Mouse (Mus musculus): Measurements from ENCODE around the gene Cnn3.

Cnn3 gene

GRCm38 (mm10) chr3:121418850-121419435, 7.4 kb upstream of the Cnn3 start:
- DNase-seq, result no peak

GRCm38 (mm10) chr3:121422405-121422804, 3.9 kb upstream of the Cnn3 start:
- DNase-seq, result no peak

DNA sequence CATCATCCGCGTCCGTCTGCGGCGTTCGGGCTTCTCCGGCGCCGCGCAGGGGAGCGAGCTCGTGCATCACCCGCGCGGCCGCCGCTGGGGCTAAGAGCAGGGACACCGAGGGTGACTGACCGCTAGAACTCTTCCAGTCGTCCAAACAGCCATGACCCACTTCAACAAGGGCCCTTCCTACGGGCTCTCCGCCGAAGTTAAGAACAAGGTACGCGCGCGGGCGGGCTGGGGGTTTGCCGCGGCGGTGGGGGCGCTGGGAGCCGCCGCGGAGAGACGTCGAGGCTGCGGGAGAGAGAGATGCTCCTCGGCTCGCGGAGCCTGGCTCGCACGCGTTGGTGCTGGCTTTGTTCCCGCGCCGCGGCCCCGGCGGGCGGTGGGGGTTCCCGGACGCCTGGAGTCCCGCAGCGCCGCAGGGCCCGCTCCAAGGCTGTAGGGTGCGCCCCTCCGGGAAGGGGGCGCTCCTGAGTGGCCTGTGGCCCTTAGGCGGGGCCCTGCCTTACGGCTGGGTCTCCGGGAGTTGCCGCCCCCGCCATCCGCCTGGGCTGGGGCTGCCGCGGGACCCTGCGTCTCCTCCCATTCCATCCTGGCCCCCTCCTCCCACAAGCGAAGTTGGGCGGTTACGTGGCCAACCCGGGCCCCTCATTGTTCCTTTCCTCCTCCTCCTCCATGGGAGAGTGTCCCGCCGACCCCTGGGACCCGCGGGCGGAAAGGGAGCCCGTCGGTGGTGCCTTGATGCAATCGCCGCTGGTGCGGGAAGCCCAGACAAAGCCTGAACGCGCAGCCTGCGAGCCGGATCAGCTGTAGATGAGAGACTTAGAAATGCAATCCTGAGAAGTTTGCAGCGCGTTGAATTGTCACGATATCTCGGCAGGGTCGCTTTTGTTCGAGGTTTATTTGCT, 573 bp downstream of the Cnn3 start:
- DNase-seq, result peak; percentile 70 to 76

- peak in 1 of 2 experiments; percentile 53 for DNase-seq
These were observed 1.2 kb downstream of the Cnn3 start for GRCm38 (mm10) chr3:121427520-121427908.

GRCm38 (mm10) chr3:121428230-121428629, 1.9 kb downstream of the Cnn3 start:
- DNase-seq, result peak; percentile 47 to 63

DNA sequence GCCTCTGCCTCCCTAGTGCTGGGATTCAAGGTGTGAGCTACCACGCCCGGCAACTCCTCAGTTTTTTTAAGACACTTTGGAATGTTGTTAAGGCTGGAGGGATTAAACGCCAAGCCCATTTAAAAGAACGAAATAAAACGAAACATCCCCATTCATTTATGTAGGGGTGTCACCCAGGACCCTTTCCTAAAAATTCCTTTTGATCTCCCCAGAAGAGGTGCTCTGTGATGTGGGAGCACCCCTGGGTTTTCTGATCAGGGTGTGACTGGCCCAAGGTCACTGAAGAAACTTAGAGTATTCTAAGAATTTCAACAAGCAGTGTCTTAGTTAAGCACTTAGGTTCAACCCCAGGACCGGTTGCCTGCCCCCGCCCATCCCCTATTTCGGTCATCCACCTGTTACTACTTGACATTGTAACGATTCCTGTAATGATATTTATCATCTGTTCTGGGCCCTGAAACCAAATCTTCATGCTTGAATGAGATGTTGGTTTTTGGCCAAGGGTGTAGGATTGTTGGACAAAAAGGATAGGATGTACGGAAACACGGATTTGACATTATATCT, 2.5 kb downstream of the Cnn3 start:
- no peak for DNase-seq

GRCm38 (mm10) chr3:121429469-121429868, 3.2 kb downstream of the Cnn3 start:
- DNase-seq, result no peak

GRCm38 (mm10) chr3:121430289-121430936, 4.1 kb downstream of the Cnn3 start:
- DNase-seq, result no peak

DNA sequence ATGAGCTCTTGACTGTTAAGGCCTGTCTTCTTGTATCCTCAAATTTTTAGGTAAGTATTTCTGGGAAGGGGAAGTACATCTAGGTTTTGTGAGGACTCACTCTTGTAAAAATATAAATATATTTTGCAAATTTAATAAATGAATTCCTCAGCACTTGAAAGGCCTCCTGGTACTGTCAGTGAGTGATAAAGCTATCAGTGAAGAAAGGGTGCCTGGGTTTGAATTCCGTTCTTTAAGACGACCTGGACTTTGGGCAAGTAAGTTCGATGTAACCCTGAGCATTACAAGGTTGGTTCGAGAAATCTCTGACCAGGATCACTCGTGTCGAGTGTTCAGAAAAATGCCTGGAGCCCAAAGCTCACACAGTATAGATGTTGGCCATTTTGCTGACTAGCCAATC, 7.1 kb downstream of the Cnn3 start:
- DNase-seq, result no peak

DNA sequence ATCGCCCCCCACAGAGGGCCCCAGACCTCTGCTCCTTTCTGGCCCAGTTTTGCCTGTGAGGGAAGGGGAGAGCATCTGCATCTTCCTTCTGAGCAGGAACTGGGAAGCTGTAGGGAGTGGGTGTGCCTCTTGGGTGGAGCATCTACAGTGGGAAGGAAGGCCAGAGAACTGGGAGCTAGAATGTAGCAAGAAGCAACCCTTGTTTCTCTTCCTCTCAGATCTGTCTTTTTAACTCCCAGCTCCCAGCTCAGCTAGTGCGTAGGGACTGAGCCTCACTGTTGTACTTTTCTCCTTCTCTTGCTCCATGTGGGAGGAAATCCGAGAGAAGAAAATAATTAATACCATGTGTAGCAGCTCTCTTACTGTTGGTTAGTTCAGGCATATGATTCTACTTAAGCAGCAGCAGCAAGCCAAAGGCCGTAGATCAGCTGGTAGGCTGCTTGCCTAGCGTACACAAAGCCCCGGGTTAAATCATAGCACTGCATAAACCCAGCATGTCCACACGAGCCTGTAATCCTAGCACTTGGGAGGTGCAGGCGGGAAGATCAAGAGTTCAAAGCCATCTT, 7.8 kb downstream of the Cnn3 start:
- no peak for DNase-seq

DNA sequence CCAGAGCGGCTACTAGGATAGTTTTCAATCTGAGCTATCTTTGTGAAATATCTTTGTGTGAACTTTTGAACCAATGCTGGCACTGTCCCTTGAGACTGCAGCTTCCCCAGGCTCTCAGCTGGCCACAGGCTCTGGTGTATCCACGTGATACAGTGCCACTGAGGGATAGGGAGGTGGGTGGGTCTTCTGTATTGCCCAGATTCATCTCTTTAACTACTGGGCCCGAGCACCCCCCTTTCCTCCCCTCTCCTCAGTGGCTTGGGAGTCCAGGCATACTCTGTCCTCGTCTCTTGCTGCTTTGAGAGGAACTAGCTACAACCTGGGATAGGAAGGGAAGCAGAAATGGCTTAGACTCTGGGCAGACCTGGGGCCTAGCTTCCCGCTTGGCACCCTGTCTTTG, 9.0 kb downstream of the Cnn3 start:
- no peak for DNase-seq

- DNase-seq, result no peak
These were observed 10.8 kb downstream of the Cnn3 start for GRCm38 (mm10) chr3:121437070-121437469.

GRCm38 (mm10) chr3:121437996-121438395, 11.7 kb downstream of the Cnn3 start:
- no peak for DNase-seq

DNA sequence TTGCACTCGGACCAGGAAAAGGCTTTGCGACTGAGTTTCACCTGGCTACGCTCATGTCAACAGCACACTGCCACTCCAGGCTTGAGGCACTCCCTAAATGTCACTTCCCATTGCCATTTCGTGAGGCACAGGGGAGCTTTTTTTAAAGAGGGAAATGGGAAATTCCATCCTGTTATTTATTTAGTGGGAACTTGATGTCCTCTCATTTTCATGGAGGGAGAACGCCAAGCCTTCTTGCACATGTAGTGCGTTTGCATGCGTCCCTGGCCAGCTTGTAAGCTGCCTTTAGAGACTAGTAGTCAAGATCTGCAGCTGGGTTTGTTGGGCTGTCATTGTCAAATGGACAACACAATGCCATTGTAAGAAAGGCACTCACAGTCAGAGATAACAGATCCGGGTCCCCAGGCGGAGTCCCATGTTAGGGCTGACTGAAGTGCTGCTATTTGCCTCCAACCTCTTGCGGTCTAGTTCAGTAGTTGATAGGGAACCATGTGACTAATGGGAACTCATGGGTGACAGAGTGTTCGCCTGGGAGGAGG, 13.4 kb downstream of the Cnn3 start:
- no peak for DNase-seq

- DNase-seq, result no peak
These were observed 15.2 kb downstream of the Cnn3 start for GRCm38 (mm10) chr3:121441504-121441903.

DNA sequence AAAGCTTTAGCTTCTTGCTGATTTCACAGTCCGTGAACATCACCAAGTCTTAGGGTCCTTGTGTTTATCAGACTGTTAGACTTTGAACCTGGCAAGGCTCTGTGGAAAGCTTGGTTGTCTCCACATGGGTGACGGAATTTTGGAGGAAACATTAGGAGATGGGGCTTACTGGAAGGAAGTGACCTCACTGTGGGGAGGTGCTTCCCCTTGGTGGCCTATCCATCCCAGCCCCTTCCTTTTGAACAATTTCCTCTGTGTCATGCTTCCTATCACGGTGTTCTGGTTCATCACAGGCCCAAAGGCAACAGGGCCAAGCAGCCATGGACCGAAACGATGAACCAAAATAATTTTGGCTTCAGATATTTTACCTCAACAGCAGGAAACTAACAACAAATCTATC, 16.0 kb downstream of the Cnn3 start:
- no peak for DNase-seq

DNA sequence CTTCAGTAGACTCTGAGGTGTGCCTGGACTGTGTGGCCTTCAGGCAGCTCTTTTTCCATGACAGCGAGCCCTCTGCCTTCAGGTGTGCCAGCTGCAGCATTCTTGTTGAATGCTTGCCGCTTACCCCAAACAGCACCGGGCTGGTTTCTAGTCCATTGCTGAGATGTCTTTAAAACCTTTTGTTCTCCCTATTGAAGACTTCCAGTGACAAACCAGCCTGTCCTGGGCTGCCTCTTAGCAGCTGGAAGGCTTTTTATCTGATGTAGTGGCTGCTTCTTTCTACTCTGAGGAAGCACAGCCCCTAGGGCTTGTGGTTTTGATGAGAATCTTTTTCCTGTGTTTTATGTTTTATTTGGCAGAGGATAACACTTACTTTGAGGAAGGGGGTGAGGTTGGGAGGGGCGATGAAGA, 17.6 kb downstream of the Cnn3 start:
- no peak for DNase-seq

GRCm38 (mm10) chr3:121444414-121444813, 18.1 kb downstream of the Cnn3 start:
- DNase-seq, result no peak

GRCm38 (mm10) chr3:121446454-121446853, 20.2 kb downstream of the Cnn3 start:
- no peak for DNase-seq

DNA sequence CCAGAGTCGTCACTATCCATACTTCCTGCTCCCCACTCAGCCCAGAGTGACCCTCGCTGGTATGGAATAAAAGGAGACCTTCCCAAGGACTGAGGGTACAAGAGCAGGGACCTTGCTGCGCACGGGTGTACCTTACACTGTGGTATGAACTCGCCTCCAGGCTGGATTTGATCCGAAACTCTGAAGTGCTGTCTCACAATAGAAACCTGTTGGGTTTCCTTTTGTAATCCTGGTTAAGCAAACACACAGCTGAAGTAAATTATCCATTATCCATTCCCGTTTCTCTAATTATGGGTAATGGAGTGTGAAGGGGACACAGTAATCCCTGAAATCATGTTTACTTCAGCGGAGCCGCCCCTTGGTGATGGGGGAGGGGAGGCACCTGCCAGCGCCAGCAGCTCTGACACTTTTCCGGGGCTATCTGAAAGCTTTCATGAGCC, 21.8 kb downstream of the Cnn3 start:
- DNase-seq, result peak in 1 of 2 experiments; percentile 56

GRCm38 (mm10) chr3:121448606-121449005, 22.3 kb downstream of the Cnn3 start:
- no peak for DNase-seq

DNA sequence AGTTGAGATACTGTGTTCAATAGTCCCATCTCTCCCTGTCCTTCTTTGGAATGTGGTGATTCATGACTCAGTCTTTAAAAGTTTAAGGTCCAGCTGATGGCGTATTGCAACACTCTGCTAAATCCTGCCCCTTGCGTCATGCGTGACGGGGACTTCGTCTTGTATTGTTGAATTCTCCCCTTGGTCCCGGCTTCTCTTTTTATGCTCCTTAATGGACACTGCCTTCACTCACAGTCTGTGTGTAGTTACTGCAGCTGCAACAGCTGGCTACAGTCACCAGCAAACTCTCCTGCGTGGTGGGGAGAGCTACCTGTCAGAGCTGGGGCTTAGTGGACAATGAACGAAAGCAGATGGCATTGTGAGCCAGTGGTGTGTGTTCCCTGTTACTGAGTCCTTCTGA, 23.2 kb downstream of the Cnn3 start:
- peak in 1 of 2 experiments; percentile 46 for DNase-seq

DNA sequence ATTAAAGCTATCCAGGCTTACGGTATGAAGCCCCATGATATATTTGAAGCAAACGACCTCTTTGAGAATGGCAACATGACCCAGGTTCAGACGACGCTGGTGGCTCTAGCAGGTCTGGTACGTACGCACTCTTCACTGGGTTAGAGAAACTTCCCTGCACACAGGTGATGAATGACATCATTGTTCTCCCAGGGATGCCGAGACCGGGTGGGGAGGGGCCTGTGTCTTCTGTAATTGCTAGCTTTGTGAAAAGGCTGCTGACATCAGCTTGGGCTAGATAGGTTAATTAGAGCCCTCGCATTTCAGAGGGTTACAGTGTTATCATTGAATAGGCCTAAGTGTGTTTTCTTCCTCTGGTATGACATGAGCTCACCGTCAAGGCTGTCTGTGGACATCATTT, 25.1 kb downstream of the Cnn3 start:
- no peak for DNase-seq

All from kidney, adult 8-10 months (tissue).